Mouse (Mus musculus) layer of hippocampus, postnatal 10 days (tissue): Measurements from ENCODE around the gene Rai1. TPM values are rescaled to one million over a fixed set of nuclear protein-coding genes. Genes with fewer than 3 reads are reported as not detected.

Source experiments
- DNase-seq, 2 experiments: peaks; one replicate each; pipeline ENCODE4 v3.0.0; 2021; ENCODE audit warnings: low spot score in 2 of 2
- total RNA-seq, 2 experiments: library from RNA; stranded (reverse); gene quantifications; 2 replicates each; pipeline ENCODE4 v1.2.3; 2021

Gene Rai1
- total RNA-seq, 2 experiments from 2014 or later: 70.7 to 83.2 TPM

- no peak for DNase-seq
Measured at GRCm38 (mm10) chr11:60188275-60188853, 83.6 kb downstream of the Rai1 start.

- no peak for DNase-seq
Measured at GRCm38 (mm10) chr11:60189501-60190040, 84.8 kb downstream of the Rai1 start.

- DNase-seq: no peak
Measured at GRCm38 (mm10) chr11:60190055-60190641, 85.3 kb downstream of the Rai1 start.

- DNase-seq: no peak
Measured at GRCm38 (mm10) chr11:60192534-60192933, 87.7 kb downstream of the Rai1 start.

- DNase-seq: no peak
Measured at GRCm38 (mm10) chr11:60193556-60193955, 88.7 kb downstream of the Rai1 start.

GRCm38 (mm10) chr11:60195108-60195507, 90.3 kb downstream of the Rai1 start:
- no peak for DNase-seq

- DNase-seq: no peak
Measured at GRCm38 (mm10) chr11:60196344-60196743, 91.5 kb downstream of the Rai1 start.

GRCm38 (mm10) chr11:60197998-60198619, 93.3 kb downstream of the Rai1 start:
- DNase-seq: no peak

- DNase-seq: no peak
Measured at GRCm38 (mm10) chr11:60198651-60199050, 93.8 kb downstream of the Rai1 start.

GRCm38 (mm10) chr11:60199702-60200184, 94.9 kb downstream of the Rai1 start:
- peak; percentile 98 to 99 for DNase-seq

- no peak for DNase-seq
Measured at GRCm38 (mm10) chr11:60200384-60200783, 95.6 kb downstream of the Rai1 start.

GRCm38 (mm10) chr11:60202710-60203638, 98.2 kb downstream of the Rai1 start:
- DNase-seq: no peak

- DNase-seq: no peak
Measured at GRCm38 (mm10) chr11:60205026-60205425, 100.2 kb downstream of the Rai1 start.

- DNase-seq: no peak
Measured at GRCm38 (mm10) chr11:60206207-60206606, 101.4 kb downstream of the Rai1 start.

- no peak for DNase-seq
Measured at GRCm38 (mm10) chr11:60208201-60208600, 103.4 kb downstream of the Rai1 start.

GRCm38 (mm10) chr11:60208712-60209111, 103.9 kb downstream of the Rai1 start:
- no peak for DNase-seq

GRCm38 (mm10) chr11:60209217-60209932, 104.6 kb downstream of the Rai1 start:
- DNase-seq: peak; percentile 89 to 93

- no peak for DNase-seq
Measured at GRCm38 (mm10) chr11:60209933-60210249, 105.1 kb downstream of the Rai1 start.

GRCm38 (mm10) chr11:60210305-60210724, 105.5 kb downstream of the Rai1 start:
- peak; percentile 88 to 92 for DNase-seq

GRCm38 (mm10) chr11:60211152-60211551, 106.3 kb downstream of the Rai1 start:
- DNase-seq: no peak

- no peak for DNase-seq
Measured at GRCm38 (mm10) chr11:60211761-60212160, 106.9 kb downstream of the Rai1 start.
